Mouse (Mus musculus) E14TG2a.4 (cell line): ENCODE measurements around the gene Klk10.

Source experiments
- H3K27me3 ChIP-seq: 2 replicates; pipeline ENCODE4 v1.6.1; 2014; ENCODE audit warnings: low read length, control low read depth; ENCODE audit not compliant: insufficient read depth
- H3K36me3 ChIP-seq: 2 replicates; pipeline ENCODE4 v1.6.1; 2014; ENCODE audit warnings: low read length, control low read depth; ENCODE audit not compliant: insufficient read depth
- H3K4me1 ChIP-seq: replicated peaks from 2 replicates; pipeline ENCODE4 v1.6.1; 2014; ENCODE audit warnings: low read depth, low read length, control low read depth
- H3K4me3 ChIP-seq: replicated peaks from 2 replicates; pipeline ENCODE4 v1.5.1; 2014; ENCODE audit warnings: mild to moderate bottlenecking, low read length
- H3K9me3 ChIP-seq: 2 replicates; pipeline ENCODE4 v1.6.1; 2014; ENCODE audit warnings: low read length, control low read depth
- CTCF ChIP-seq: conservative IDR thresholded peaks from 2 replicates; pipeline ENCODE4 v1.5.1; 2014; ENCODE audit warnings: low read length
- NANOG ChIP-seq: IDR thresholded peaks from 2 replicates; pipeline ENCODE4 v1.6.1; 2014; ENCODE audit warnings: borderline replicate concordance, low read length, mixed read lengths
- POU5F1 ChIP-seq: IDR thresholded peaks from 2 replicates; pipeline ENCODE4 v1.6.1; 2014; ENCODE audit warnings: low read length, borderline replicate concordance

Klk10 gene

DNA sequence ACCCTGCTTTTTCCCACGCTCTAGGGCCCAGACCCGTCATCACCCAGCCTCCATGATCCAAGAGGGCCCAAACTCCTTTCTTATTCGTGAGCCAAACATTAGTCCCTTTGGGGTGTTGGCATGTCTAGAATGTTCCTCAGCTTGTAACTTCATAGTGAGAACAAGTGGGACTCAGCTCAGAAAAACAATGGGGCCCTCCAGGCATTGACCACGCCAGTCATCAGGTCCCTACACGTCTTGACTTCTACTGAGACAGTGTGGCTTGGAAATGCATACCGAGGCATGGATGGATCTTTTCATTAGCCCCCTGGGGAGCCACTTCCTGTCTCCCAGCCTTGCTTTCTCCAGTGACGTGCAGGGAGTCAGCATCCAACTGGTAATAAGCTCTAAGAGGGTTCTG, 19.0 kb downstream of the Klk10 start:
- Histone ChIP-seq H3K9me3 (no peaks in the 10 kb centered on the region), H3K4me1 (peaks cover 63% of the 10 kb centered on the region), H3K27me3 (peaks cover 24% of the 10 kb centered on the region), H3K4me3 (no peak overlapping the region), H3K36me3 (peaks cover 28% of the 10 kb centered on the region)
- TF ChIP-seq NANOG (no peak), CTCF (no peak), POU5F1 (no peak)

DNA sequence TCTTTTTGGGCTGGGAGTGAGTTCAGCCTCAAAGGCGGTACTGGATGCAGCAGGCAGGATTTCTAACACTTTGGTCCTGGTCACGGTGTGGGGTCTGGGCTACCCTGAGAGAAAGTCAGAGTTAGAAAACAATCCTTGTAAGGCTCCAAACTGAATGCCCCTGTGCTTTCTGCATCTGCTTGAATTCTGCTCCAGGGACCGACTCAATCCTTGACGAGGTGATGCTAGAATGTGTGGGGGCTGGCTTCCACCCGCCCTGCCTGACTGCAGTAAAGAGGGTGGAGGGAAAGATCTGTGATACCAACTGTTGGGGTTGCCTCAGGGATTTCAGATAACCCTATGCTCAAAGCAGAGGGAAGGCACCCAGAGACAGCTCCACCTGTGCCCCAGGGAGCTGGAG, 30.2 kb downstream of the Klk10 start, which contains the start of gene Klk7:
TSS of gene Klk7 (plus strand) at position 301 of the 400 bp plus-strand sequence.
- Histone ChIP-seq H3K9me3 (peaks cover 14% of the 10 kb centered on the region), H3K4me1 (peaks cover 36% of the 10 kb centered on the region), H3K36me3 (no peaks in the 10 kb centered on the region), H3K27me3 (0 out of 2 replicates have a peak, but pooled peaks cover 11% of the 10 kb centered on the region), H3K4me3 (no peak within 1 kb of the TSS)
- TF ChIP-seq NANOG (no peak), CTCF (no peak), POU5F1 (no peak)

DNA sequence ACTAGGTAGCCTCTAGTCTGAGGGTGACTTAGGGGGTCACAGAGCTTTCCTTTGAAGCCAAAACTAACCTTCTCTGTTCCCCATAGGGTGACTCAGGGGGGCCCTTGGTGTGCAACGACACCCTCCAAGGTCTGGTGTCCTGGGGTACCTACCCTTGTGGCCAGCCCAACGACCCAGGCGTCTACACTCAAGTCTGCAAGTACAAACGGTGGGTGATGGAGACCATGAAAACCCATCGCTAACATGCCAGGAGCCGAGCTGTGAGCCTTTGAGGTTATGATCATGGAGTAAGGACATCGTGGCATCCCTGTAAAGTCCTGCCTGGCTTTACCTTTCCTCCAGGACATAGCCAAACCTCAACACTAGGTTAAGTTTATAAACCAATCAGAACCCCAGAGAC, 34.4 kb downstream of the Klk10 start:
- H3K4me1 ChIP-seq = peaks cover 27% of the 10 kb centered on the region
- H3K27me3 ChIP-seq = 0 out of 2 replicates have a peak, but pooled peaks cover 12% of the 10 kb centered on the region
- TF ChIP-seq POU5F1 (no peak), NANOG (no peak), CTCF (no peak)
- H3K4me3 ChIP-seq = no peak overlapping the region
- no peaks in the 10 kb centered on the region for H3K36me3 ChIP-seq
- H3K9me3 ChIP-seq = peaks cover 14% of the 10 kb centered on the region

DNA sequence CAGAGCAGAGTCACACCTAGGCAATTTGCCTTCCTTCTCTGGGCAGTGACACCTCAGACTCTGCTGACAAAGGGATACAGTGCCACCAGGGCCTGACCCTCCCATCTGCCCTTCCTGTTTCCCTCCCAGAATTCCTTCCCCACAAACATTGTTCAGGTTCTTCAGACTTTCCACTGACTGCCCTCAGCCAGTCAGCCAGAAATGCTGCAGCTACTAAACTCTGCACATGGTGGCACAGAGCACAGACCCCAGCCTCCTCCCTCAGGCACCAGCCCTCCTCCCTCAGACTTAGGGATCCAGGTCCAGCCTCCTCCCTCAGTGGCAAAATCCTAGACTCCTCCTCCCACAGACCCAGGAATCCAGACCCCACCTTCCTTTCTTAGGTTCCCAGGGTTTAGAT, 35.9 kb downstream of the Klk10 start:
- H3K36me3 ChIP-seq = no peaks in the 10 kb centered on the region
- no peak overlapping the region for H3K4me3 ChIP-seq
- peaks cover 21% of the 10 kb centered on the region for H3K4me1 ChIP-seq
- H3K27me3 ChIP-seq = 0 out of 2 replicates have a peak, but pooled peaks cover 17% of the 10 kb centered on the region
- TF ChIP-seq POU5F1 (no peak), NANOG (no peak), CTCF (no peak)
- peaks cover 14% of the 10 kb centered on the region for H3K9me3 ChIP-seq

DNA sequence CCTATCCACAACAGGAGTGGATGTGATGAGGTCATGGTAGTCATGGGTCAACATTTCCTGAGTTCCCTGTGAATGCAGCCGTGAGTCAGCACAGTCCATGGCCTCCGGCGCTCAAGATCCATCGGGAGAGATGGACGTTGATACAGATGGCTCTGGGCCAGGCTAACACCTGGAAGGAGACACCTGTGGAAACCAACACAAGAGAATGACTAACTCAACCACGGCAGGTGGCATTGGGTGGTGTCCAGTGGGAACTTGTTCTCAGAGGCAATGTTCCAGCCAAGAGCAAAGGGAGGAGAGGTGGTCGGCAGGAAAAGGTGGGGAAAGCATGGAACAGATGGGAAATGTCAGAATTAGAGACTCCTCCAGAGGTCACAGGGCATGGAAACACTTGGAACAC, 40.7 kb downstream of the Klk10 start:
- Histone ChIP-seq H3K4me3 (no peak overlapping the region), H3K27me3 (peaks cover 20% of the 10 kb centered on the region), H3K4me1 (peaks cover 12% of the 10 kb centered on the region), H3K9me3 (no peaks in the 10 kb centered on the region), H3K36me3 (no peaks in the 10 kb centered on the region)
- TF ChIP-seq POU5F1 (no peak), CTCF (no peak), NANOG (no peak)

DNA sequence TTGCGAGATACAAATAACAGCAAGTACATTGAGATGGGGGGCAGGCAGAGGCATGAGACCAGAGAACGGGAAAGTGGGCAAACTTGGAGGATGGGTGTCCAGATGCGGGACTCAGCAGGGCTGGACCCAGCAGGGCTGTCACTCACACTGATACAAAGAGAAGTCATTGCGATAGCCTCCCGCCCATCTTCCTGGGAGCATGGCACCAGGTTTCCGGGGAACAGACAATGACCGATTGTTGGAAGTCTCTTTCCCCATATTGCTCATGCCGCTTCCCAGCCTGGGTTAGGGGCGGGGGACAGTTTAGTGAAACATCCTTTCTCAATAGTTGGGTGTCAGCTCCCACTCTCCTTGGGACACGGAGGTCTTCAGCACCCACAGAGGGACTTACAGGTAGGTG, 43.4 kb downstream of the Klk10 start, which contains the start of gene Klk6:
TSS of gene Klk6 (plus strand) at position 301 of the 400 bp plus-strand sequence.
- Histone ChIP-seq H3K36me3 (no peaks in the 10 kb centered on the region), H3K9me3 (no peaks in the 10 kb centered on the region), H3K4me3 (no peak within 1 kb of the TSS), H3K4me1 (peaks cover 4% of the 10 kb centered on the region), H3K27me3 (peaks cover 32% of the 10 kb centered on the region)
- TF ChIP-seq CTCF (no peak), NANOG (no peak), POU5F1 (no peak)

DNA sequence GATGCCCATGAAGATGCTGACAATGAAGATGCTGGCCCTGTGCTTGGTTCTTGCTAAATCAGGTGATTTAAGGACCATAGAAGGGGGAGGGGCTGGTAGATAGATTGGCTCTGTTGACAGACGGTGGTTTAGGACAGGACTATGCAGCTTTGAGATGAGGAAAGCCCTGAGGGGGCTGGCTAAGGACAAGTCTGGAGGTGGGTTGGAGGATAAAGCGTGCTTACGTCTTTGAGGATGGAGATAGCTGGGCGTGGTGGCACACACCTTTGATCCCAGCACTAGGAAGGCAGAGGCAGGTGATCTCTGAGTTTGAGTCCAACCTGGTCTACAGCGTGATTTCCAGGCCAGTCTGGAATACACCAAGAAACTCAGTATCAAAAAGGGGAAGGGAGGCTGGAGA, 45.2 kb downstream of the Klk10 start:
- H3K27me3 ChIP-seq = peaks cover 38% of the 10 kb centered on the region
- no peak for TF ChIP-seq CTCF
- no peak for TF ChIP-seq POU5F1
- TF ChIP-seq NANOG = no peak
- no peaks in the 10 kb centered on the region for H3K9me3 ChIP-seq
- no peaks in the 10 kb centered on the region for H3K36me3 ChIP-seq
- H3K4me3 ChIP-seq = no peak overlapping the region
- H3K4me1 ChIP-seq = peaks cover 4% of the 10 kb centered on the region

DNA sequence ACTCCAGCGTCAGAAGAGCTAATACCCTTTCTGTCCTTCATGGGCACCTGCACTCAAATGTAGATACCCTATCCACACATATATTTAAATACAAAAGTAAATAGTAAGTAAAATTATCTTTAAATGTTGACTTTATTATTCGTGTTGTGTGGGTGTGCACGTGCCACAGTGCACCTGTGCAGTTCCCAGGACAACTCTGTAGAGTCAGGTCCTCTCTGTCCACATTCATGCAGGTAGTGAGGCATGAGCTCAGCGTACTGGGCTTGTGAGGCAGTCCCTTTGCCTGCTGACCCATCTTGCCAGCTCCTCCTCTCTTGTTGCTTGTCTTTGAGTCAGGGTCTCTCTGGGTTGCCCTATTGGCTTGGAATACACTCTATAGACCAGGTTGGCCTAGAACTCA, 46.9 kb downstream of the Klk10 start:
- H3K27me3 ChIP-seq = peaks cover 43% of the 10 kb centered on the region
- no peaks in the 10 kb centered on the region for H3K9me3 ChIP-seq
- TF ChIP-seq POU5F1 = no peak
- no peak for TF ChIP-seq CTCF
- TF ChIP-seq NANOG = no peak
- no peak overlapping the region for H3K4me3 ChIP-seq
- H3K4me1 ChIP-seq = peaks cover 7% of the 10 kb centered on the region
- no peaks in the 10 kb centered on the region for H3K36me3 ChIP-seq

DNA sequence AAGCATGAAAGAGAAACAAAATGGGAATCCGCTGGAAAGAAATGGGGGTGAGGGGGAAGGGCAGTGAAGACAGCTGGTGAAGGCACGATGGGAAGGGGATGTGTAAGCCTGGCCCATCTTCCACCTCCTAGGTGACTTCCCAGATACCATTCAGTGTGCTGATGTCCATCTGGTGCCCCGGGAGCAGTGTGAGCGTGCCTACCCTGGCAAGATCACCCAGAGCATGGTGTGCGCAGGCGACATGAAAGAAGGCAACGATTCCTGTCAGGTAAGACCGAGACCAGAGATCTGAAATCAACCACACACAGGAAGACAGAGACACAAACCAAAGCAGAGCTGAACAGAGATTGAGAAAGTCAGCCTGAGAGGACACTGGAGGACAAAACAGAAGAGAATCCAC, 48.2 kb downstream of the Klk10 start:
- no peaks in the 10 kb centered on the region for H3K36me3 ChIP-seq
- no peak overlapping the region for H3K4me3 ChIP-seq
- H3K27me3 ChIP-seq = peaks cover 33% of the 10 kb centered on the region
- TF ChIP-seq POU5F1 = no peak
- no peaks in the 10 kb centered on the region for H3K9me3 ChIP-seq
- H3K4me1 ChIP-seq = peaks cover 10% of the 10 kb centered on the region
